Mouse (Mus musculus) E14TG2a.4 (cell line): ENCODE measurements around the gene Utrn.

Experiments used
- CTCF ChIP-seq: conservative IDR thresholded peaks from 2 replicates; pipeline ENCODE4 v1.5.1; 2014; ENCODE audit warnings: low read length
- NANOG ChIP-seq: IDR thresholded peaks from 2 replicates; pipeline ENCODE4 v1.6.1; 2014; ENCODE audit warnings: borderline replicate concordance, low read length, mixed read lengths

DNA sequence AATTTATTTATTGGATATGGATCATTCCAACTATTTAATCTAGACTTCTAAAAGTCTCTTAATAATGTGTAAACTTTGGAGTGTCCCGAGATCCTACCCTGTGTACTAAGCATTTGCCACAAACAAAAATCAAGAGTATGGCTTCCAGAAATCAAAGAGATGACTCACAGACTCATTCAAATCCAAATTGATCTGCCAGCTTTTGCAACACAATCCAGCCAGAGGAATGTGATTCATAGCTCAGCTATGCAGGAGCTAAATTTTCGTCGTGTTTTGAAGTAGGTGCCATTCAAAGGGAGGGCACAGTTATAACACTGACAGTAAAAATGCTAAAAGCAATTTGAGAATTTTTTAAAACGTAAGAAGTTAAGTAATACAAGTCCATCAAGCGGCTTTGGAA, 11.1 kb downstream of the Utrn start:
- TF ChIP-seq CTCF (no peak), NANOG (no peak)
